Comparison of ENCODE assay signal across 27 mouse cellular contexts in the genomic region with DNA sequence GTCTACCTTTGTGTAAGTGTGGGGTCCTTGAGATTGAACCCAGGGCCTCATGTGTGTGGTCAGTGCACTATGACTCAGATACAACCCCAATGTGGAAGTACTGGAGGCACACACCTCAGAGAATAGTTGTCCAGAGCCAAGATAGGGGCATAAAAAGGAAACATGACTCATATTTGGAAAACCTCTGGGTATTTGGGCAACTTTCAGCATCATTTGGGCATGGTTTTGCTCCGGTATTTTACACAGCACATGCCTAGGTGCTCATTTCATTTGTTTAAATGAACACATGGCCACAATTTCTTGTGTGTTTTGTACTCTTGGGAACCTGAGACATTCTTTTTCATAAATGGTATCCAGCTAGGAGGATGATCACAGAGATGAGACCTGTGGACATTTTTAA.
DNase-seq lines count a peak whose midpoint lies in the region; ATAC-seq and TF ChIP-seq lines count a peak whose summit lies in the region.
"Had no signal": no experiment of that assay in that cellular context is flagged by ENCODE, and none has a peak within 500 bp of the region (broad histone marks: within the 10 kb centered on the region; RNA-seq: fewer than 3 reads in every experiment).

No protein-coding gene starts in this region.

- H3K36me3 ChIP-seq in C2C12 (ENCODE audit: control insufficient read depth, insufficient read depth): no peaks in the 10 kb centered on the region
- no peaks in the 10 kb centered on the region for H3K36me3 ChIP-seq in intestine, postnatal 0 days (ENCODE audit: control insufficient read depth, insufficient read depth)
- H3K36me3 ChIP-seq: G1E; heart, embryonic 12.5 days; heart, embryonic 15.5 days had no signal

- H3K79me3 ChIP-seq in C2C12 (ENCODE audit: low read depth): no peaks in the 10 kb centered on the region

- no peaks in the 10 kb centered on the region for H3K79me2 ChIP-seq in C2C12 (ENCODE audit: control insufficient read depth, insufficient read depth)

- DNase-seq in 3T3-L1 (ENCODE audit: low read depth, low spot score): peak; percentile 53
- DNase-seq in NIH3T3 (ENCODE audit: low read depth): peak; percentile 27
- no peak for DNase-seq in left cerebral cortex, postnatal 25 days (ENCODE audit: low spot score in 2 of 2)
- no peak for DNase-seq in lung, postnatal 14 days
- DNase-seq: adrenal gland, postnatal 10 days; adrenal gland, postnatal 36 days; cerebellum, adult 18-20 months; cerebellum, adult 9-10 months; cerebellum, postnatal 14 days; embryo, embryonic 11 days; forebrain, postnatal 0 days; gastrocnemius, adult 2 months; gastrocnemius, postnatal 14 days; heart, adult 18-20 months; heart, postnatal 10 days; heart, postnatal 4 days; kidney, adult 2 months had no signal

- no peaks in the 10 kb centered on the region for H3K9me3 ChIP-seq in intestine, postnatal 0 days (ENCODE audit: control insufficient read depth)
- H3K9me3 ChIP-seq: G1E; heart, embryonic 12.5 days; heart, embryonic 15.5 days had no signal

- WGBS in intestine, postnatal 0 days: 90% methylated on average over 1 of the region's 1 CpGs

- H3K4me2 ChIP-seq in intestine, postnatal 0 days (replicated peaks; ENCODE audit: low read depth): no peak overlapping the region
- H3K4me2 ChIP-seq: heart, embryonic 12.5 days; heart, embryonic 15.5 days; hindbrain, embryonic 14.5 days had no signal

- no peak for ATAC-seq in intestine, postnatal 0 days
- ATAC-seq: forebrain, embryonic 14.5 days; forebrain, postnatal 0 days; hindbrain, postnatal 0 days; inflammation-experienced regulatory T-cells, adult 6 months; intestine, embryonic 16.5 days had no signal

- no peak overlapping the region for H3K9ac ChIP-seq in intestine, postnatal 0 days (ENCODE audit: low read depth, low read length)
- H3K9ac ChIP-seq: forebrain, postnatal 0 days; heart, embryonic 12.5 days; heart, embryonic 15.5 days; hindbrain, embryonic 14.5 days had no signal

- intact Hi-C loops in left cerebral cortex, postnatal 25 days (cut with DNase I): no loop called here

- TF ChIP-seq CTCF in C2C12 (IDR thresholded peaks at IDR 0.05; ENCODE audit: control insufficient read depth, insufficient read depth, insufficient read length): no peak
- no peak for TF ChIP-seq CTCF in intestine, postnatal 0 days (IDR thresholded peaks at IDR 0.05; ENCODE audit: low read depth)

- H3K27me3 ChIP-seq in C2C12 (ENCODE audit: control insufficient read depth, insufficient read depth, insufficient read length): no peaks in the 10 kb centered on the region
- no peaks in the 10 kb centered on the region for H3K27me3 ChIP-seq in intestine, postnatal 0 days (replicated peaks; ENCODE audit: control insufficient read depth, insufficient read depth, low read length)
- H3K27me3 ChIP-seq: heart, embryonic 12.5 days; heart, embryonic 15.5 days had no signal

- no peak overlapping the region for H3K27ac ChIP-seq in intestine, postnatal 0 days (ENCODE audit: low read depth, low read length)
- H3K27ac ChIP-seq: gastrocnemius, adult 2 months; heart, embryonic 15.5 days; hindbrain, embryonic 14.5 days; hindbrain, postnatal 0 days had no signal

- H3K4me3 ChIP-seq in C2C12 (ENCODE audit: insufficient read depth, poor library complexity, severe bottlenecking): no peak overlapping the region
- H3K4me3 ChIP-seq in intestine, postnatal 0 days (ENCODE audit: low read depth, low read length): no peak overlapping the region
- H3K4me3 ChIP-seq: gastrocnemius, adult 2 months; heart, embryonic 12.5 days; heart, embryonic 15.5 days had no signal

- no peaks in the 10 kb centered on the region for H3K4me1 ChIP-seq in intestine, postnatal 0 days (replicated peaks; ENCODE audit: control insufficient read depth, insufficient read depth, low read length)
- H3K4me1 ChIP-seq: heart, embryonic 12.5 days; heart, embryonic 15.5 days had no signal

- no peak overlapping the region for H3ac ChIP-seq in C2C12 (ENCODE audit: control insufficient read depth, insufficient read length, low read depth)

TF ChIP-seq in C2C12, 6 proteins besides CTCF, POLR2A, EP300 and RAD21:
- no peak for TF ChIP-seq USF1 (IDR thresholded peaks at IDR 0.05; ENCODE audit: low read depth)
- TF ChIP-seq FOSL1 (IDR thresholded peaks at IDR 0.05; ENCODE audit: insufficient read depth, low read length, poor library complexity, severe bottlenecking): peak; percentile 46
- TF ChIP-seq CEBPB (IDR thresholded peaks at IDR 0.05; ENCODE audit: low read depth): no peak
- TF ChIP-seq MYOG (IDR thresholded peaks at IDR 0.05; ENCODE audit: control insufficient read depth, extremely low read depth, insufficient read length): no peak
- TF ChIP-seq MAX (IDR thresholded peaks at IDR 0.05): peak; percentile 24
- TF ChIP-seq MYOD1 (IDR thresholded peaks at IDR 0.05; ENCODE audit: control insufficient read depth, insufficient read length, low read depth): peak; percentile 4

Comparison
In these comparisons a context has a peak if more than half of its experiments do, and no peak if none do; other contexts are left out.
1. DNase-seq: peak in 3T3-L1 (single experiment) and NIH3T3 (single experiment); none in left cerebral cortex, postnatal 25 days (0 of 2) and lung, postnatal 14 days (single experiment).